Mouse (Mus musculus) myocyte (in vitro differentiated cells): Measurements from ENCODE around the gene Vapa.

Source experiments
- CEBPB ChIP-seq: IDR thresholded peaks from 2 replicates; pipeline ENCODE4 v1.6.1; 2011; ENCODE audit warnings: mild to moderate bottlenecking, moderate library complexity; ENCODE audit not compliant: poor library complexity, insufficient read depth, severe bottlenecking
- E2F4 ChIP-seq: IDR thresholded peaks from one replicate; pipeline ENCODE4 v1.6.1; 2011; ENCODE audit warnings: mild to moderate bottlenecking, control low read depth, moderate library complexity; ENCODE audit not compliant: insufficient read depth
- MAX ChIP-seq: IDR thresholded peaks from one replicate; pipeline ENCODE4 v1.6.1; 2011; ENCODE audit warnings: low read depth, mild to moderate bottlenecking, control low read depth
- MYOD1 ChIP-seq, 3 experiments: IDR thresholded peaks; one replicate each; pipeline ENCODE4 v1.6.1; 2011; ENCODE audit warnings: control low read depth in 2 of 3, low read depth in 2 of 3, mild to moderate bottlenecking in 2 of 3, moderate library complexity in 1 of 3; ENCODE audit not compliant: insufficient read length in 2 of 3, control insufficient read depth in 1 of 3
- MYOG ChIP-seq, 3 experiments: IDR thresholded peaks; one replicate each; pipeline ENCODE4 v1.6.1; 2011; ENCODE audit warnings: control low read depth in 2 of 3, low read depth in 2 of 3, mild to moderate bottlenecking in 2 of 3; ENCODE audit not compliant: insufficient read length in 2 of 3, control insufficient read depth in 1 of 3, insufficient read depth in 1 of 3
- POLR2A ChIP-seq: IDR thresholded peaks from one replicate; pipeline ENCODE4 v1.6.1; 2011; ENCODE audit warnings: low read depth, mild to moderate bottlenecking, control low read depth, moderate library complexity; ENCODE audit not compliant: insufficient read length
- POLR2AphosphoS2 ChIP-seq: IDR thresholded peaks from one replicate; pipeline ENCODE4 v1.6.1; 2011; ENCODE audit warnings: low read depth, control low read depth; ENCODE audit not compliant: insufficient read length
- REST ChIP-seq: IDR thresholded peaks from one replicate; pipeline ENCODE4 v1.6.1; 2011; ENCODE audit warnings: mild to moderate bottlenecking, control low read depth, moderate library complexity; ENCODE audit not compliant: insufficient read depth, insufficient read length
- SRF ChIP-seq: IDR thresholded peaks from one replicate; pipeline ENCODE4 v1.6.1; 2011; ENCODE audit warnings: low read depth; ENCODE audit not compliant: control insufficient read depth, insufficient read length
- TCF12 ChIP-seq: IDR thresholded peaks from one replicate; pipeline ENCODE4 v1.6.1; 2011; ENCODE audit warnings: mild to moderate bottlenecking, control low read depth; ENCODE audit not compliant: poor library complexity, insufficient read depth, severe bottlenecking
- TCF3 ChIP-seq: IDR thresholded peaks from one replicate; pipeline ENCODE4 v1.6.1; 2011; ENCODE audit warnings: low read depth, control low read depth; ENCODE audit not compliant: insufficient read length
- USF1 ChIP-seq: IDR thresholded peaks from one replicate; pipeline ENCODE4 v1.6.1; 2011; ENCODE audit warnings: low read depth, mild to moderate bottlenecking, control low read depth, moderate library complexity

- TF ChIP-seq TCF12: no peak
- peak in 1 of 3 experiments; percentile 57 for TF ChIP-seq MYOG (IDR thresholded peaks at IDR 0.05; ENCODE audit: control insufficient read depth in 1 of 3, insufficient read depth in 1 of 3, insufficient read length in 2 of 3, low read depth in 2 of 3)
- TF ChIP-seq SRF: no peak
- TF ChIP-seq CEBPB: no peak
- no peak for TF ChIP-seq E2F4
- TF ChIP-seq POLR2A: no peak
- no peak for TF ChIP-seq MAX
- no peak for TF ChIP-seq REST
- TF ChIP-seq POLR2AphosphoS2: no peak
- TF ChIP-seq USF1: no peak
- TF ChIP-seq MYOD1 (IDR thresholded peaks at IDR 0.05; ENCODE audit: control insufficient read depth in 1 of 3, insufficient read length in 2 of 3, low read depth in 2 of 3): peak in 2 of 3 experiments; percentile 3 to 41
- no peak for TF ChIP-seq TCF3
Measured at GRCm38 (mm10) chr17:65629943-65630342, 16.6 kb upstream of the Vapa start.
